Mouse (Mus musculus) hindbrain, embryonic 14.5 days (tissue): Measurements from ENCODE around the gene Nav2. TPM values are rescaled to one million over a fixed set of nuclear protein-coding genes. Genes with fewer than 3 reads are reported as not detected.

Source experiments
- ATAC-seq: fragments of 200-750 bp; cut with Nextera tagmentation; 2 replicates; pipeline ENCODE4 v1.8.0; 2017; ENCODE audit warnings: moderate number of reproducible peaks, mild to moderate bottlenecking, moderate TSS enrichment, moderate library complexity; ENCODE audit not compliant: low FRiP score
- DNase-seq: peaks from one replicate; pipeline ENCODE4 v3.0.0-alpha.2; 2015; ENCODE audit warnings: low spot score
- H3K27ac ChIP-seq: fragments of 300-500 bp; sonication (generic); 2 replicates; pipeline ENCODE4 v1.5.1; 2014; ENCODE audit warnings: mild to moderate bottlenecking, moderate library complexity
- H3K27me3 ChIP-seq: fragments of 300-500 bp; sonication (generic); 2 replicates; pipeline ENCODE4 v1.6.1; 2014; ENCODE audit warnings: mild to moderate bottlenecking, low read length, mixed read lengths; ENCODE audit not compliant: control insufficient read depth, insufficient read depth
- H3K36me3 ChIP-seq: fragments of 300-500 bp; sonication (generic); replicated peaks from 2 replicates; pipeline ENCODE4 v1.6.1; 2014; ENCODE audit not compliant: control insufficient read depth, insufficient read depth
- H3K4me1 ChIP-seq: fragments of 300-500 bp; sonication (generic); replicated peaks from 2 replicates; pipeline ENCODE4 v1.6.1; 2014; ENCODE audit warnings: antibody characterized with exemption, low read length, mixed read lengths; ENCODE audit not compliant: control insufficient read depth, insufficient read depth
- H3K4me2 ChIP-seq: fragments of 300-500 bp; sonication (generic); replicated peaks from 2 replicates; pipeline ENCODE4 v1.6.1; 2014; ENCODE audit warnings: mild to moderate bottlenecking, moderate library complexity
- H3K4me3 ChIP-seq: fragments of 300-500 bp; sonication (generic); replicated peaks from 2 replicates; pipeline ENCODE4 v1.5.1; 2014; ENCODE audit warnings: mild to moderate bottlenecking, low read length
- H3K9ac ChIP-seq: fragments of 300-500 bp; sonication (generic); 2 replicates; pipeline ENCODE4 v1.6.1; 2014
- H3K9me3 ChIP-seq: fragments of 300-500 bp; sonication (generic); 2 replicates; pipeline ENCODE4 v1.6.1; 2016; ENCODE audit warnings: low read length; ENCODE audit not compliant: control insufficient read depth
- WGBS: fragments of 180-500 bp; shearing (Covaris S2); extraction: QIAGEN DNeasy Blood & Tissue Kit; methylation state at CpG from one replicate; pipeline ENCODE4 v1.1.7; 2014; 5-methylcytosine and 5-hydroxymethylcytosine counted together
- polyA plus RNA-seq: library from polyadenylated mRNA; unstranded; fragments of >200 nt; fragmentation: Nextera tagmentation; extraction: Ambion mirVana; gene quantifications from 2 replicates; pipeline ENCODE4 v1.2.1, GENCODE M21; 2014

Gene Nav2
- polyA plus RNA-seq, 1 experiment from 2014 or later: 28.2 TPM

- Histone ChIP-seq H3K4me3 (peak overlapping the region; percentile 8), H3K27me3 (peaks cover 95% of the 10 kb centered on the region), H3K27ac (no peak overlapping the region), H3K9ac (no peak overlapping the region), H3K36me3 (no peaks in the 10 kb centered on the region), H3K4me2 (no peak overlapping the region; the same call in 1 of the 2 replicates), H3K9me3 (no peaks in the 10 kb centered on the region), H3K4me1 (peaks cover 11% of the 10 kb centered on the region; the same call in 1 of the 2 replicates)
- DNase-seq (no peak), ATAC-seq (0 out of 2 replicates have a peak, but pooled peaks have one; percentile 12)
- WGBS: under 1% methylated on average over 35 of the region's 35 CpGs
These were observed 726.6 kb downstream of the Nav2 start for GRCm38 (mm10) chr7:49635074-49635621.

DNA sequence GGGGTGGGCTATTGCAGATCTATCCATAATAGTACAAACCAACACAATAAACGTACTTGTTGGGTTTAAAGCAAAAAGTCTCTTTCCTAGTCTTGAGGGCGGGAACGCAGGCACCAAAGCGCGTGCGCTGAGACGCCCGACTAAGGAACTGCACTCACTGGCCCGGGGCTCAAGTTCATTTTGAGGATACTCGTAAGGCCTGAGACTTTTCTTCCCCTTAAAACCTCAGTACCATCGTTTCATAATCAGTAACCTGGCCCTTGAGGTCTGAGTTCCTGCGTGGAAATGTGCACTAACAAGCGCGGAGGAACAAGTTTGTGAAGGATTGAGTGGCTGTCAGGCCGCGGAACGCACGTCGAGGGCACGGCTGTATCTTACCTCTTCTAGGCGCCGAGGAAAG, 727.5 kb downstream of the Nav2 start:
- Histone ChIP-seq H3K4me3 (peak overlapping the region; percentile 6; the same call in 1 of the 2 replicates), H3K27me3 (peaks cover 94% of the 10 kb centered on the region), H3K27ac (no peak overlapping the region), H3K9ac (no peak overlapping the region), H3K4me2 (no peak overlapping the region), H3K36me3 (no peaks in the 10 kb centered on the region), H3K4me1 (peaks cover 11% of the 10 kb centered on the region; the same call in 1 of the 2 replicates), H3K9me3 (no peaks in the 10 kb centered on the region)
- DNase-seq (no peak), ATAC-seq (no peak)
- WGBS: under 1% methylated on average over 22 of the region's 22 CpGs

- ATAC-seq (peak; percentile 44; the same call in 1 of the 2 replicates), DNase-seq (no peak)
- Histone ChIP-seq H3K27me3 (peaks cover 94% of the 10 kb centered on the region), H3K27ac (no peak within 1 kb of the TSS), H3K4me1 (peaks cover 11% of the 10 kb centered on the region; the same call in 1 of the 2 replicates), H3K9me3 (no peaks in the 10 kb centered on the region), H3K36me3 (no peaks in the 10 kb centered on the region), H3K4me2 (no peak within 1 kb of the TSS), H3K4me3 (peak within 1 kb of the TSS; percentile 6; the same call in 1 of the 2 replicates), H3K9ac (no peak within 1 kb of the TSS)
- WGBS: under 1% methylated on average over 31 of the region's 33 CpGs
These were observed 728.1 kb downstream of the Nav2 start, which contains the start of gene Dbx1 for GRCm38 (mm10) chr7:49636491-49637115. TSS of gene Dbx1 (minus strand) at chr7:49636849.

- H3K9ac ChIP-seq: no peak overlapping the region
- H3K27me3 ChIP-seq: peaks cover 94% of the 10 kb centered on the region
- H3K4me2 ChIP-seq: no peak overlapping the region
- H3K27ac ChIP-seq: no peak overlapping the region
- 1% methylated on average over 9 of the region's 9 CpGs for WGBS
- H3K4me1 ChIP-seq: peaks cover 11% of the 10 kb centered on the region; the same call in 1 of the 2 replicates
- DNase-seq (no peak), ATAC-seq (no peak)
- H3K36me3 ChIP-seq: no peaks in the 10 kb centered on the region
- no peak overlapping the region for H3K4me3 ChIP-seq
- no peaks in the 10 kb centered on the region for H3K9me3 ChIP-seq
These were observed 728.8 kb downstream of the Nav2 start for GRCm38 (mm10) chr7:49637281-49637680.

DNA sequence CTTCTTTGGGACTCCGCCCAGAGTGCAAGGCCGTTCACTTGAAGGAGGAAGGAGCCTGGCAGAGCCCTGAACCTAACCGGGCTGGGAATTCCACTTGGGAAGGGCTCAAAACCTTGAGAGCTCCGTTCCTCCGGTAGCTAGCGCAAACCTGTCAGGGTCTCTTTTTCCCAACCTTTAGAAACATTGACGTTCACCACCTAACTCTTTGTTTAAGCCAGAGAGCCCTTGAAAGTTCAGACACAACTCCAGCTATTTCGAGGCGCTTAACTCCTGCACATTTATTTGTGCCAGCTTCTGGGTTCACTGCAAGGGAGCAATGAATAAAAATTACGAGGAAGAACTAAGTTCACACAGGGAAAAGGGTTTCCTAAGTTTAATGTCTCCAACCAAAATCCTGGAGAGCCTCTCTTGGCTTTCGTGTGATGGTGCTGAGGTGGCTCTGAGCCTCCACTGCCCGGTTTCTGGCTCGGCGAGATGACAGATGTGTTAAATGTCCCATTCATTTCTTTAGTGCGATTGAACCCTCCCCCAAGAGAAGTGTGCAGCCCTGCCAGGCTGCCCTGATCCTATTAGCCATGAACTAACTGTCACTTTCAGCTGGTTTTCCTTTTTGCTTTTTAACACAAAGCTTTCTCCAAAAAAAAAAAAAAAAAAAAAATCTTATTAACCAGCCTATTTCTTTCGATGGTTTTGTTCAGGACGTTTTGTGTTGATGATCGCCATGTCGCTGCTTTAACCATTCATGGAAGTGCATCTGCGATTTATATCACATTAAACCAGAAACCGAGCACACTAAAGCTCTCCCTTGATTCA, 729.5 kb downstream of the Nav2 start:
- Histone ChIP-seq H3K9ac (no peak overlapping the region), H3K4me1 (peaks cover 11% of the 10 kb centered on the region; the same call in 1 of the 2 replicates), H3K36me3 (no peaks in the 10 kb centered on the region), H3K4me3 (no peak overlapping the region), H3K9me3 (no peaks in the 10 kb centered on the region), H3K27me3 (peaks cover 94% of the 10 kb centered on the region), H3K4me2 (no peak overlapping the region), H3K27ac (no peak overlapping the region)
- WGBS: 1% methylated on average over 21 of the region's 21 CpGs
- ATAC-seq (no peak), DNase-seq (no peak)

DNA sequence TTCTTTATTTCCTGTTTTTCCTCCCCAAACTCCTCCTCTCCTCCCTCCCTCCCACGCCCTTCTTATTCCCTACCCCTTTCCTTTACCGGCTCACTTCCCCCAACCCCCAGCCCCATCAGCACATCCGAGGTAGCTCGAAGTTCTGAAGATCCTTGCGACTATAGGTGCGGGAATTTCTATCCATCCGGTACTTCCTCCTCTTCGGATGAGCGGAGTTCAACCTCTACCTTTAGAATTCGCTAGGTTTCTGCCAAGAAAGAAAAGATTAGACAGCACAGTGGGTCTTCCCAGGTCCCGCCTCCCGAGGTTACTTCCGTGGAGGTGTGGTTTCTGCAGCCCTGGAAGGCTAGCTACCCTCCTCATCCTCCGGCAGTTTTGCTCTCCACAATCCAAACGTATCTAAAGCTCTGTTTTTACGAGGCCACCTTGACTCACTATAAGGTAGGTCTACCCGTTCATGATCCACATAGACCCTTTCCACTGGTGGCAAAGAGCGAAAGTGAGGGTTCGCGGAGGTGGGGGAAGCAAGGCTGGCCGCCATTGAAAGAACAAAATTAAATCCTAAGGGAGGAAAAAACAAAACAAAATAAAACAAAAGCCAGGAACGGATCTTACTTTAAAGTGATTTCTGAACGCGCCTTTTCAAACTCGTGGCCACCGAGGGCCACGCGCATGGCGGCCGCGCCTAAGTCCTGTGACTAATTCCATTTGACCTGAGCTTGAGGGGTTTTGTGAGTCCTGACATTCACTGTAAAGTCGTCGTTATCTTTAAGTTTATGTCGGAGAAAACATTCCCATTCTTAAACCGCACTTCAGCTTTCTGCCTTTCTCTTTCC, 730.6 kb downstream of the Nav2 start:
- peaks cover 94% of the 10 kb centered on the region for H3K27me3 ChIP-seq

DNA sequence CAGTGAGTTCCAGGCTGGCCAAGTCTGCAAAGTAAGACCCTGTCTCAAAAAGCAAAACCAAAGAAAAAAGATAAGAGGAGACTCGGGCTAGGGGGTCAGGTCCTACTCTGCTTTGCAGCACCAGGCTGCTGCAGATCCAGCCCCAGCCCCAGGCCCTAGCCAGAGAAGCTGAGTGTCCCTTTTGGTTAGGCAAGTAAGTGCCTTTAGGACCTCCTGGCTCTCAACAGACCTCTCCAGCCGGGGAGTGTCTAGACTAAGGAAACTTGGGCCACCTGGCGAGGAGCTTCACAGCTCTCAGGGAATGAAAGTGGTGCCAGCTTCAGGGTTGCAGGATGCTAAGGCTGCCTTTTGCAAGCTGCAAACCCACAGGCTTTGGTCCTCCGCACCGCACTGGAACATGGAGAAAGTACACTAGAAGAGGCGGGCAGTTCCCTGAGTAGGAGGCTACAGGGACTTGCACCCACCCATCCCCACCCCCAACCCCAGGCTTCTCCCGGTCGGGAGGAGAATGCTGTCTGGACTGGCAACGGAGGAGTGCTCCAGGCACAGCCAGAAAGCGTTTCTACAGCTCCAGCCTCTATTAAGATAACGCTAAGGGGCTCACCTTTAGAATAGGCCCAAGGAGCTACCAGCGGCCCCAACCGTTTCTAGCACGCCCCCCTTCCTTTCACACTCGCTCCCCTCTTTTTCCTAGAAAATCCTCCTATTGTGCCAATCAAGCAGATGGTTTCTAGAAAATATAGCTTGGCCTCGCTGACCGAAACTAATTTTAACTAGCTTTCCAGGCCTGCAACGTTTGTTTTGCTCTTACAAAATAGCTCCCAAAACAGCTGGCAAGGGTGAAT, 731.6 kb downstream of the Nav2 start:
- no peak overlapping the region for H3K27ac ChIP-seq
- H3K36me3 ChIP-seq: no peaks in the 10 kb centered on the region
- no peak overlapping the region for H3K4me3 ChIP-seq
- H3K9ac ChIP-seq: no peak overlapping the region
- ATAC-seq (no peak), DNase-seq (no peak)
- WGBS: 5% methylated on average over 18 of the region's 18 CpGs
- peaks cover 98% of the 10 kb centered on the region for H3K27me3 ChIP-seq
- peaks cover 3% of the 10 kb centered on the region; the same call in 1 of the 2 replicates for H3K9me3 ChIP-seq
- H3K4me1 ChIP-seq: peaks cover 3% of the 10 kb centered on the region; the same call in 1 of the 2 replicates
- H3K4me2 ChIP-seq: no peak overlapping the region

More for the DNA sequence above, 730.6 kb downstream of the Nav2 start:
- Histone ChIP-seq H3K9ac (no peak overlapping the region), H3K4me3 (no peak overlapping the region), H3K36me3 (no peaks in the 10 kb centered on the region), H3K9me3 (no peaks in the 10 kb centered on the region), H3K4me2 (no peak overlapping the region), H3K27ac (no peak overlapping the region), H3K4me1 (peaks cover 7% of the 10 kb centered on the region; the same call in 1 of the 2 replicates)
- 2% methylated on average over 35 of the region's 35 CpGs for WGBS
- ATAC-seq: no peak
- DNase-seq: no peak

DNA sequence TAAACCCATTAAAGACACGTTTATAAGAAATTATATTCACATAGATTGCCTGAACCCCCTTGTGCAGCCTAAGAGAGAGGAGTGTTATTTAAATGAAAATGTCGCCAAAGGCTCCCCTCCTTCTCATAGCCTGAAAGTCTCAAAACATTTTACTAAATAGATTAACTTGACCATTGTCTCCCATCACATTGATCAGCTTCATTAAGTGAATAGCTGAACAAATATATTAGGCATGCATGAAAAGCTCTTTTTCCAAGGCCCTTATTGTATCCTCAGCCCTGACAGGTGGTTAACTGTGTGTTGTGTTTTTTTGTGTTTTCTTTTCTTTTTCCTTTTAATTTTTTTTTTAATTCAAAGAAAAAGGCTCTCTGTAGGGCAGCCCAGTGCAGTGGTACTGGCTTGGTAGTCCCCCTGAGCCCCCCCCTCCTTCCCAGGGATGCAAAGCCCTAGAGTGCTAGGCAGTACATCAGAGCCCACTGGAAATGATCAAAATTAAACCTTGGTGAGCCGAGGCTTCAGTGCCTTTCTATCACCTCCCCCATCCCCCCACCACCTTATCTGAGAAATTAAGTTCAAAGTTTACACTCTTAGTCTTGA, 732.3 kb downstream of the Nav2 start:
- WGBS: 6% methylated on average over 3 of the region's 3 CpGs
- no peak for DNase-seq

More for the DNA sequence above, 732.3 kb downstream of the Nav2 start:
- Histone ChIP-seq H3K9ac (no peak overlapping the region), H3K27ac (no peak overlapping the region), H3K9me3 (peaks cover 11% of the 10 kb centered on the region), H3K4me1 (no peaks in the 10 kb centered on the region), H3K27me3 (peaks cover 98% of the 10 kb centered on the region), H3K4me3 (no peak overlapping the region), H3K4me2 (no peak overlapping the region), H3K36me3 (no peaks in the 10 kb centered on the region)
- ATAC-seq: no peak
